Mouse (Mus musculus): ENCODE results near the gene Nxn. TPM values are rescaled to one million over a fixed set of nuclear protein-coding genes. Genes with fewer than 3 reads are reported as not detected.

The Nxn gene
- total and polyA plus RNA-seq, 2 experiments from 2014 or later, result 12.7 to 22.1 TPM

DNA sequence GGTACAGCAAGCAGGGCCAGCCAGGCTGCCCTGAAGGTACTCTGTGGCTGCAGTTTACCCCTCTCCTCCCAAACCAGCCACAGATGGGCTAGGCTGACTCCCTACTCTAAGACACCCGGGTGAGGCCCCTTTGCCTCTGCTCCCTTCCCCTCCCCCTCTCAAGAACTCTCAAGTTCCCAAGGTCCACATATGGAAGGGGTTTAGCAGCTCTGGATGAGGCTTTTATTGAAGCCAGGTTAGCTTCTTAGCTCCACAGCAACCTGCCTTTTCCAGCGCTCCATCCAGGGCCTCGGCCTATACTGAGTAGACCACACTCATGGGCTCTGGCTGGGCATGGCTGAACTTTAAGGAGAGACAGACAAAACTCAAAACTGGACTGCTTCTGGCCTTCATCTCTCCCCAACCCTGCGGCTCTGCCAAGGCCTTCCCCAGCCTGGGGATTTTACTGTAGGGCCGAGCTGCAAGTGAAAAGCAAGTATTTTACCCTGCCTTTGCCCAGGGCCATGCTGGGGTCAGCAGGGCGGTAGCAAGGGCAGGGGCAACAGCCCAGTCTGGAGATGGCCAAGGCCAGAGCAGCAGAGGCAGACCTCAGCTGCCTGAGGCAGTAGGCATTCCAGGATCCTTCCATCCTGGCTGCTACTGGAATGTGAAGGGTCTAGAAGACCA is 31.2 kb upstream of the Nxn start:
- H3K4me2 ChIP-seq (ENCODE audit: low read depth), result no peak overlapping the region
- ATAC-seq, result no peak

GRCm38 (mm10) chr11:76429556-76429955 is 30.6 kb upstream of the Nxn start:
- H3K4me1 ChIP-seq (ENCODE audit: insufficient read depth), result no peaks in the 10 kb centered on the region
- H3K27ac ChIP-seq (ENCODE audit: low read depth, low read length), result peak overlapping the region; percentile 21; the same call in 1 of the 2 replicates
- no peaks in the 10 kb centered on the region for H3K27me3 ChIP-seq (ENCODE audit: insufficient read depth, low read length)
- peak; percentile 53 for ATAC-seq
- DNase-seq, result no peak
- TF ChIP-seq CTCF (IDR thresholded peaks at IDR 0.05; ENCODE audit: low read depth), result no peak
- WGBS, result 55% methylated on average over 7 of the region's 7 CpGs
- no peak overlapping the region for H3K4me2 ChIP-seq (ENCODE audit: low read depth)
- H3K4me3 ChIP-seq (ENCODE audit: low read depth, low read length), result no peak overlapping the region
- no peak overlapping the region for H3K9ac ChIP-seq
- peaks cover 30% of the 10 kb centered on the region for H3K36me3 ChIP-seq (ENCODE audit: insufficient read depth)
- H3K9me3 ChIP-seq (ENCODE audit: low read length), result no peaks in the 10 kb centered on the region

More for the DNA sequence above, 31.2 kb upstream of the Nxn start:
- no peaks in the 10 kb centered on the region for H3K27me3 ChIP-seq (ENCODE audit: insufficient read depth, low read length)
- 0 out of 2 replicates have a peak overlapping the region, but pooled peaks have one; percentile 10 for H3K27ac ChIP-seq (ENCODE audit: low read depth, low read length)
- H3K4me3 ChIP-seq (ENCODE audit: low read depth, low read length), result no peak overlapping the region
- no peak for DNase-seq
- TF ChIP-seq CTCF (IDR thresholded peaks at IDR 0.05; ENCODE audit: low read depth), result no peak
- no peak overlapping the region for H3K9ac ChIP-seq
- no peaks in the 10 kb centered on the region for H3K9me3 ChIP-seq (ENCODE audit: low read length)
- no peaks in the 10 kb centered on the region for H3K4me1 ChIP-seq (ENCODE audit: insufficient read depth)
- WGBS, result 78% methylated on average over 6 of the region's 6 CpGs
- peaks cover 25% of the 10 kb centered on the region for H3K36me3 ChIP-seq (ENCODE audit: insufficient read depth)

- H3K9me3 ChIP-seq (ENCODE audit: low read length), result no peaks in the 10 kb centered on the region
- TF ChIP-seq CTCF (IDR thresholded peaks at IDR 0.05; ENCODE audit: low read depth), result peak; percentile 30; the same call in 1 of the 2 replicates
- 71% methylated on average over 4 of the region's 4 CpGs for WGBS
- DNase-seq (no peak), ATAC-seq (no peak)
- H3K4me2 ChIP-seq (ENCODE audit: low read depth), result no peak overlapping the region
- H3K9ac ChIP-seq, result no peak overlapping the region
- no peaks in the 10 kb centered on the region for H3K4me1 ChIP-seq (ENCODE audit: insufficient read depth)
- no peak overlapping the region for H3K4me3 ChIP-seq (ENCODE audit: low read depth, low read length)
- H3K36me3 ChIP-seq (ENCODE audit: insufficient read depth), result peaks cover 35% of the 10 kb centered on the region
- H3K27ac ChIP-seq (ENCODE audit: low read depth, low read length), result peak overlapping the region; percentile 21; the same call in 1 of the 2 replicates
- H3K27me3 ChIP-seq (ENCODE audit: insufficient read depth, low read length), result no peaks in the 10 kb centered on the region
Measured at GRCm38 (mm10) chr11:76429046-76429445, 30.1 kb upstream of the Nxn start.

DNA sequence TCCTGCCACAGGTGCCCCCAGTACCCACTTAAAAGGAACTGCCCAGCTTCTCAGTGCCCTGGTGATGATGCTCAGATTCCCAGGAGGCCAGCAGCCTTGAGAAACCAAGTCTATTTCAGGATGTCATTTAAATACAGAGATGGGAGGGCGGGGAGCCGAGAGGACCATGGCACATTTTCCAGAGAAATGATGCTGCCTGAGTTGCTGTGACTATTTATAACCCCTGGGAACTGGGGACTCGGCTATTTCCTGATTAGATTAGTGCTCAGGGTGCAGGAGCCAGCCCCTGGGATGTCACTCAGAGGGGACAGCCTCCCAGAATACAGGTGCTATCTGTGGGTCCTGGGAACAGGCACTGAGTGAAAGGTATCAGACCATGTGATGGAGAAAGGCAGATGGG is 28.8 kb upstream of the Nxn start:
- no peaks in the 10 kb centered on the region for H3K4me1 ChIP-seq (ENCODE audit: insufficient read depth)
- no peak for ATAC-seq
- no peak for TF ChIP-seq CTCF (IDR thresholded peaks at IDR 0.05; ENCODE audit: low read depth)
- 0 out of 2 replicates have a peak overlapping the region, but pooled peaks have one; percentile 35 for H3K27ac ChIP-seq (ENCODE audit: low read depth, low read length)
- no peak overlapping the region for H3K9ac ChIP-seq
- peaks cover 40% of the 10 kb centered on the region for H3K36me3 ChIP-seq (ENCODE audit: insufficient read depth)
- WGBS, result 69% methylated on average over 3 of the region's 3 CpGs
- no peaks in the 10 kb centered on the region for H3K27me3 ChIP-seq (ENCODE audit: insufficient read depth, low read length)
- no peak overlapping the region for H3K4me3 ChIP-seq (ENCODE audit: low read depth, low read length)
- no peak for DNase-seq
- no peak overlapping the region for H3K4me2 ChIP-seq (ENCODE audit: low read depth)
- no peaks in the 10 kb centered on the region for H3K9me3 ChIP-seq (ENCODE audit: low read length)

- no peak for DNase-seq
- no peaks in the 10 kb centered on the region for H3K4me1 ChIP-seq (ENCODE audit: insufficient read depth)
- no peak for TF ChIP-seq CTCF (IDR thresholded peaks at IDR 0.05; ENCODE audit: low read depth)
- ATAC-seq, result peak; percentile 61
- no peaks in the 10 kb centered on the region for H3K27me3 ChIP-seq (ENCODE audit: insufficient read depth, low read length)
- H3K9me3 ChIP-seq (ENCODE audit: low read length), result no peaks in the 10 kb centered on the region
- H3K4me3 ChIP-seq (ENCODE audit: low read depth, low read length), result no peak overlapping the region
- H3K4me2 ChIP-seq (ENCODE audit: low read depth), result no peak overlapping the region
- WGBS, result 49% methylated on average over 6 of the region's 6 CpGs
- H3K27ac ChIP-seq (ENCODE audit: low read depth, low read length), result no peak overlapping the region
- peaks cover 53% of the 10 kb centered on the region for H3K36me3 ChIP-seq (ENCODE audit: insufficient read depth)
- H3K9ac ChIP-seq, result no peak overlapping the region
Measured at GRCm38 (mm10) chr11:76425749-76426148, 26.8 kb upstream of the Nxn start.

DNA sequence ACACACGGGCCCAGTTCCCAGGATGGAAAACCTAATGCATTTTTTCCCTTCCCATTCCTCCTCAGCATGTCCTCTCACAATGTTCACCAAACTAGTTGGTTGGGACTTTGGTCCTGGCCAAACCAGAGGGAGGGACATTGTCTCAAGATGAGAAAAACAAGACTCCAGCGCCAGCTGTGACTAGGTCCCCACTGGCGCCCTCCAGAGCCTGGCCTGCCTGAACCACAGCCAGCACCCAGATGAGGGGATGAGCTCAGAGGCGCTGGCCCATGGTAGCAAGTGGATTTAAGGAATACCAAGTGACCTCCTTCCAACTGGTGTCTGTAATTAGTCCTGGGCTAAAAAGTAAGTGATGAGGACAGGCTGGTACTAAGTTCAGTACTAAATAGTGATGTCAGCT is 22.0 kb upstream of the Nxn start:
- no peak for ATAC-seq
- peaks cover 95% of the 10 kb centered on the region for H3K36me3 ChIP-seq (ENCODE audit: insufficient read depth)
- no peak for DNase-seq
- WGBS, result 63% methylated on average over 4 of the region's 4 CpGs
- H3K9ac ChIP-seq, result no peak overlapping the region
- H3K27me3 ChIP-seq (ENCODE audit: insufficient read depth, low read length), result no peaks in the 10 kb centered on the region
- H3K4me1 ChIP-seq (ENCODE audit: insufficient read depth), result no peaks in the 10 kb centered on the region
- no peak for TF ChIP-seq CTCF (IDR thresholded peaks at IDR 0.05; ENCODE audit: low read depth)
- H3K4me3 ChIP-seq (ENCODE audit: low read depth, low read length), result no peak overlapping the region
- H3K9me3 ChIP-seq (ENCODE audit: low read length), result no peaks in the 10 kb centered on the region
- H3K27ac ChIP-seq (ENCODE audit: low read depth, low read length), result no peak overlapping the region
- H3K4me2 ChIP-seq (ENCODE audit: low read depth), result no peak overlapping the region

DNA sequence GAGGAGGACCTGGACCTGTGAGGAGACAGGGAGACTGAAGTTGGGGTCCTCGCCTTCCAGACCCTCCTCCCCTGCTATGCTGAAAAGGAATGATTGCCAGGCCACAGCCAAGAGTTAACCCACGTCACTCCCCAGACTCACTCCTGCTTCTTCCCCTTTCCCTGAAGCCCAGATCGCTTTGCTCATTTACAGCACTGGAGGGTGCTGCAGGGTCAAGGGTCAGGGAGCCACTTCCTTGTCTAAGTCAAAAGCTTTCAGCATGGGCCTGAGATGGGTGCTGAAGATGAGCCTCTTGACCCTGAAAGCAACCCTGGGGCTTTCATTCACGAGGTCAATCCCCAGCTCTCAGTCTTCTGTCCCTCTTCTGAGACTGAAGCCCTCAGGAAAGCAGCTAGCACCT is 20.2 kb upstream of the Nxn start:
- Histone ChIP-seq H3K27me3 (ENCODE audit: insufficient read depth, low read length) (no peaks in the 10 kb centered on the region), H3K27ac (ENCODE audit: low read depth, low read length) (no peak overlapping the region)

More for the DNA sequence above, 20.2 kb upstream of the Nxn start:
- Histone ChIP-seq H3K4me1 (ENCODE audit: insufficient read depth) (no peaks in the 10 kb centered on the region), H3K9ac (no peak overlapping the region), H3K4me3 (ENCODE audit: low read depth, low read length) (no peak overlapping the region), H3K9me3 (ENCODE audit: low read length) (no peaks in the 10 kb centered on the region), H3K4me2 (ENCODE audit: low read depth) (no peak overlapping the region), H3K36me3 (ENCODE audit: insufficient read depth) (peaks cover 96% of the 10 kb centered on the region)
- no peak for DNase-seq
- WGBS, result 73% methylated on average over 4 of the region's 4 CpGs
- ATAC-seq, result no peak
- no peak for TF ChIP-seq CTCF (IDR thresholded peaks at IDR 0.05; ENCODE audit: low read depth)

Data from forebrain, postnatal 0 days (tissue).